Mouse (Mus musculus): ENCODE results near the gene Acp6.
"Not testable (repeated sequence)": the region's sequence is repeated elsewhere in the genome, so short reads cannot be mapped to it uniquely, and the experiment has no call there.

The Acp6 gene

GRCm38 (mm10) chr3:97158611-97159508 is at the start of gene Acp6:
TSS of gene Acp6 (plus strand) at chr3:97158777.
- DNase-seq (ENCODE audit: low read depth), result peak; percentile 84

DNA sequence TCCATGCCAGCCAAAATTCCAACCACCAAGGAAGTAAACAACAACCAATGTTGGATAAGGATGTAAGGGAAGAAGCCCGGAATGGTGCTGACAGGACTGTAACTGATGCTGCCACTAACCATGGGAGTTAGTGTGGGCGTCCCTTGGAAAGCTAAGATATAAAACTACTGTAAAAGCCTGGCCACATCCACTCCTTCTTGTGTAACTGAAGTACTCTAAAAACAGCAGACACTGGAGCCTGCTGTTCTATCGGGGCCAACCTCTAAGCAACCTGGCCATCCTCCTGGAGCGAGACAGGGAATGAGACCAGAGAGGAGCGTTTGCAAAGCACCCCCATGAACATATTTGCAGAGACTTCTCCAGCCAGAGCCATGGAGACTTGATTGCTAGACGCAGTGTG is 41.1 kb upstream of the Acp6 start:
- no peak for DNase-seq (ENCODE audit: low read depth)

GRCm38 (mm10) chr3:97118313-97118712 is 40.3 kb upstream of the Acp6 start:
- DNase-seq (ENCODE audit: low read depth), result no peak

GRCm38 (mm10) chr3:97124193-97124592 is 34.4 kb upstream of the Acp6 start:
- no peak for DNase-seq (ENCODE audit: low read depth)

GRCm38 (mm10) chr3:97129410-97129809 is 29.2 kb upstream of the Acp6 start:
- DNase-seq (ENCODE audit: low read depth), result no peak

GRCm38 (mm10) chr3:97137666-97138065 is 20.9 kb upstream of the Acp6 start:
- not testable (repeated sequence) for DNase-seq (ENCODE audit: low read depth)

DNA sequence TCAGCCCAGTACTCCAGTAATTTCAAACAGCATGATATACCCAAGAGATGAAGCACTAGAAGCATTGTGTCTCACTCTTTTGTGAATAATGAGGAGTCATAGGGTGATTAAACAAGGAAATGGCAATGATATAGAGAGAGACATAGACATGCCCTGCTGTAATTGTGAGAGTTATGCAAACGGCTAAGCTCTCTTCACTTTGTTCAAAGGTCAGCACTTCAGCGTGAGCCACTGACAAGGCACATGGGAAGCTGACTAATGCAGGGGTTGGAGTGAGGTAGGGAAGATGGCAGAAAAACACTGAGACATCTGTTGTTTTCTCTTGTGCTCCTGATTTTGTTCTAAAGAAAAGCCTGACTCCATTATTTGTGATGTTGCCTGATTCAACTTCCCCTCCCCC is 7.5 kb upstream of the Acp6 start:
- no peak for DNase-seq (ENCODE audit: low read depth)

- DNase-seq (ENCODE audit: low read depth), result no peak
These were observed 2.1 kb upstream of the Acp6 start for GRCm38 (mm10) chr3:97156431-97156830.

DNA sequence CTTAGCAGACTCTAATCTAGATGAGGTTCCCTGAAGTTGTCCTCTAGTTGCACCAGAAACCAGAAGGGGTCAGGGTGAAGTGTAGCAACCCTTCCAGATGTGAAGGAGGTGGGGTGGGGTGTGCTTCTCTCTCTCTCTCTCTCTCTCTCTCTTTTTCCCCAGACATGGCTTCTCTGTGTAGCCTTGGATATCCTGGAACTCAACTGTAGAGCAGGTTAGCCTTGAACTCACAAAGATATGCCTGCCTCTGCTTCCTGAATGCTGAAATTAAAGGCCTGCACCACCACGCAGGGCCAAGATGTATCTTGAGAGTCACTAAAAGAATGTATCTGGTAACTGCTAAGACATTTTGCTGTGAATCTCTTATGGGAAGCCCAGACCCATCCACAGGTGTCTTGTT is 1.3 kb upstream of the Acp6 start:
- no peak for DNase-seq (ENCODE audit: low read depth)

GRCm38 (mm10) chr3:97157958-97158599 is 498 bp upstream of the Acp6 start:
- peak; percentile 76 for DNase-seq (ENCODE audit: low read depth)

DNA sequence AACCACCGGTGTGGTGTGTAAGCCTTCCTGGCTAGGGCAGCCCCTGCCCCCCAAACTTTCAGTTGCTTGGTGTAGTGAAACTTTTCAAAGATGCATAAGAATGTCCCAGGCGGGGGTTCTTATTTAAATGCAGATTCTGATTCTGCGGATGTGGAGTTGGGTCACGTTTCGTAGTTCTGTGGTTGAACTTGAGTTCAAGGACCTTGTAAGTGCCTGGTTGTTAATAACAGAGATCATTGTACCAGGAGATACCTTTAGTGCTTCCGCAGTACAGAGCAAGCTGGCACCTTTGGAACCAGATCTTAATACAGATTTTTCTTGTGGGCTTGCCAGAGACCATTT is 903 bp downstream of the Acp6 start:
- no peak for DNase-seq (ENCODE audit: low read depth)

DNA sequence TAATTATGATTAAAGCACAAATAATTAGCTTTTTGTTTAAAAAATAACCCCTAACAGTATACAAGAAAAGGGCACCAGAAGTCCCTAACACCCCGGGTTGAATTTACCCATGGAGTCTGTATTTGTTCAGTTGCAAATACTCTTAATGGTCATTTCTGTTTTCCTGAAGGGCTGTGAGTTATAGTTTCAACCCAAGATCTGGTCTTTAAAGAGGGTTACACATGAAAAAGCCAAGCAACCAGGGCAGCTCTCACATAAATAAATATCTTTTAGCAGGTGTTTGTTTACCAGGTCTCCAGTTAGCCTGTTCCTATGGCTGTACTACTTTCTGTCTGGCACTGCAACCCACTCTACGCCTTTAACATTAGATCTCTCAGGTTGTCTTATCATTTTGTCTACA is 1.4 kb downstream of the Acp6 start:
- DNase-seq (ENCODE audit: low read depth), result no peak

DNA sequence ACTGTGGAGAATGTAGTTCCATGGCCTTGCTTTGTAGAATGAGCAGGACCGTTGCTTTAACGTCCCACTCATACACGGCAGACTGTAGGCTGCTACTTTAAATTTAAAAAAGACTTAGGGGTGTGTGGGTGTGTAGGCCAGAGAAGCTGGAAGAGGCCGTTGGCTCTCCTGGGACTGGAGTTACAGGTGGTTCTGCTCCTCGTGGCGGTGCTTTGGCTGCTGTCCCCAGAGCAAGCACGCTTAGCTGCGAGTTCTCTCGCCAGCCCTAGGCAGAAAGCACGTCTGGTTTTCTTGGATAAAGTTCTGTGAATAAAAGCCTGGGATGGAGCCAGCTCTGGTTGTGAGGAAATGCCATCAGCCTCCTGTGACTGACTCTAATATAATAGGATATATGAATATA is 2.3 kb downstream of the Acp6 start:
- no peak for DNase-seq (ENCODE audit: low read depth)

GRCm38 (mm10) chr3:97161773-97162172 is 3.2 kb downstream of the Acp6 start:
- DNase-seq (ENCODE audit: low read depth), result no peak

- DNase-seq (ENCODE audit: low read depth), result no peak
These were observed 5.9 kb downstream of the Acp6 start for GRCm38 (mm10) chr3:97164477-97164876.

GRCm38 (mm10) chr3:97167126-97167525 is 8.5 kb downstream of the Acp6 start:
- DNase-seq (ENCODE audit: low read depth), result no peak

GRCm38 (mm10) chr3:97171531-97171930 is 13.0 kb downstream of the Acp6 start:
- DNase-seq (ENCODE audit: low read depth), result no peak

DNA sequence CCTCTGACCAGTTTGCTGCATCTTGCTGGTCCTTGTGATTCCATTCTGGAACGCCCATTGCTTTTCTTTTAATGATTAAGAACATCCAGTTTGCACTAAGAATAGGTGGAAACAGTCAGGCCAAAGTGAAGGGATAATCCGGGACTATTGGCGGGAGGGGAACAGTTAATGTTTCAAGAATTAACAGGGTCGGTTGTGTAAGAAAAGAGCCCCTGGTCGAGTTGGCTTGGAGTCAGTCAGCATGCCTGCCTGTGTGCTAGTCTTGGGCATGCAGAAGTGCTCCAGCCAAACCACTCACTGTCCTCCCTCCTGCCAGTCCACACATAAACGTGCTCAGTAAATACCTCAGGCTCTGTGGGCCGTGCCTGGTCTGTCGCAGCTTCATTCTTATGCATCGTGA is 13.7 kb downstream of the Acp6 start:
- DNase-seq (ENCODE audit: low read depth), result no peak

DNA sequence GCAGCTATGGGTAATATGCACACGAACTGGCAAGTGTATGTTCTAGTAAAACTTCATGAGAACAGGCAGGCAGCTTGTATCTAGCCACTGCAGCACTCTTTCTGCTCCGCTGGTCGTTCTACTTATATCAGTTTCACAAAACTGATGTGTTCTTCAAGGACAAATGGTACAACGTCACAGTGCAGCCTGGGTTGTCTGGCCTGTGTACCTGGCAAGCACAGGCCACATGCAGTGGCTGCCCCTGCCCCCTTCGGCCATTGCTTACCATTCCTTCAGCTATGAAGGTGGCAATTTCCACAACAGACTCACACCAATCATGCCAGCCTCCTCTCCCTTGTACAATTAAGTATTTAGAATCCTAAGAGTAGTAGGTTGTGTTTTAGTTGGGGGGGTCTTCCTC is 14.1 kb downstream of the Acp6 start:
- no peak for DNase-seq (ENCODE audit: low read depth)

DNA sequence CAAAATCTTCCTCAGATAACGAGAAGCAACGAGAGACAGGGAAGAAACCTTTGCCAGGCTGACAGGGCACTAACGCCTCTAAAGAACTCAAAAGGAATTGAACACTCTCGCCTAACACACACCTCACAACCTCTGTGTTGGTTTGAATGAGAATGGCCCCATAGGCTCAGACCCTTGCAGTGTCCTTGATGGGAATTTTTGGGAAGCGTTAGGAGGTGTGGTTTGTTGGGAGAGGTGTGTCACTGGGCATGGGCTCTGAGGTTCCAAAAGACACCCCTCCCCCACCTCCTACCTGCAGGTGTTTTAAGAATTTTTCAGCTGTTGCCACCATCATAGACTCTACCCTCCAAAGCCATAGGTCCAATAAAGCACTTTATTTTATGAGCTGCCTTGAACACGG is 20.3 kb downstream of the Acp6 start:
- DNase-seq (ENCODE audit: low read depth), result no peak

DNA sequence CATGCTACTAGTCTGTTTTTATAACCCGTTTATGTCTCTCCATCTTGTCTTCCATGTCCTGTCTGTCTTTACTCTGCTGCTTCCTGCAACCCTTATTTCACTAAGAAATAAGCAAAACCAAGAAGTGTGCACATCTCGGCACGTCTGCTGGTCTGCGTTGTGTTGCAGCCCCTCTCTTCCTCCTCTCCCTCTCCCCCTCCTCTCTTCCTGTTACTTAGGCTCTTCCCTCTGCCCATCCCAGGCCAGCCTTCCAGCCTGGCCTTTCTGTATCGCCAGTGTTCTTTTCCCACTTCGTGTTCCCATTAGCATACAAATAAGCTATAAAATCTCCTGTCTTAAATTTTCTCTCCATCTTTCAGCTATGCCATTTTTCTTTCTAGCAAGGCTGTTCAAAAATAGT is 21.9 kb downstream of the Acp6 start:
- no peak for DNase-seq (ENCODE audit: low read depth)

GRCm38 (mm10) chr3:97183810-97184209 is 25.2 kb downstream of the Acp6 start:
- no peak for DNase-seq (ENCODE audit: low read depth)

GRCm38 (mm10) chr3:97185098-97185860 is 26.7 kb downstream of the Acp6 start:
- no peak for DNase-seq (ENCODE audit: low read depth)
